Mouse (Mus musculus) midbrain, embryonic 11.5 days (tissue): ENCODE results near the gene Gstp2. TPM values are rescaled to one million over a fixed set of nuclear protein-coding genes. Genes with fewer than 3 reads are reported as not detected.

ENCODE experiments used
- ATAC-seq: fragments of 200-750 bp; cut with Nextera tagmentation; 2 replicates; pipeline ENCODE4 v1.8.0; 2017; ENCODE audit warnings: moderate TSS enrichment, moderate library complexity; ENCODE audit not compliant: low FRiP score
- DNase-seq: peaks from one replicate; pipeline ENCODE4 v3.0.0; 2015; ENCODE audit warnings: low spot score; ENCODE audit errors: missing footprints
- H3K27ac ChIP-seq: fragments of 300-500 bp; sonication (generic); 2 replicates; pipeline ENCODE4 v1.5.1; 2014; ENCODE audit warnings: low read depth, low read length
- H3K27me3 ChIP-seq: fragments of 300-500 bp; sonication (generic); 2 replicates; pipeline ENCODE4 v1.6.1; 2014; ENCODE audit warnings: mild to moderate bottlenecking, low read length, moderate library complexity, mixed read lengths; ENCODE audit not compliant: control insufficient read depth, insufficient read depth
- H3K36me3 ChIP-seq: fragments of 300-500 bp; sonication (generic); 2 replicates; pipeline ENCODE4 v1.6.1; 2014; ENCODE audit warnings: mild to moderate bottlenecking, low read length, moderate library complexity, mixed read lengths; ENCODE audit not compliant: control insufficient read depth, insufficient read depth
- H3K4me1 ChIP-seq: fragments of 300-500 bp; sonication (generic); 2 replicates; pipeline ENCODE4 v1.6.1; 2014; ENCODE audit warnings: low read length; ENCODE audit not compliant: control insufficient read depth, insufficient read depth
- H3K4me2 ChIP-seq: fragments of 300-500 bp; sonication (generic); 2 replicates; pipeline ENCODE4 v1.6.1; 2014; ENCODE audit warnings: mild to moderate bottlenecking, moderate library complexity
- H3K4me3 ChIP-seq: fragments of 300-500 bp; sonication (generic); 2 replicates; pipeline ENCODE4 v1.5.1; 2014; ENCODE audit warnings: low read depth, low read length
- H3K9ac ChIP-seq: fragments of 300-500 bp; sonication (generic); 2 replicates; pipeline ENCODE4 v1.6.1; 2014; ENCODE audit warnings: low read length
- H3K9me3 ChIP-seq: fragments of 300-500 bp; sonication (generic); 2 replicates; pipeline ENCODE4 v1.6.1; 2016; ENCODE audit warnings: low read length; ENCODE audit not compliant: control insufficient read depth
- WGBS: fragments of 180-500 bp; shearing (Covaris S2); extraction: QIAGEN DNeasy Blood & Tissue Kit; methylation state at CpG from one replicate; pipeline ENCODE4 v1.1.7; 2014; 5-methylcytosine and 5-hydroxymethylcytosine counted together
- polyA plus RNA-seq: library from polyadenylated mRNA; unstranded; fragments of >200 nt; fragmentation: Nextera tagmentation; extraction: Ambion mirVana; gene quantifications from 2 replicates; pipeline ENCODE4 v1.2.1, GENCODE M21; 2014

Gene Gstp2
- polyA plus RNA-seq, 1 experiment from 2014 or later, result 1.1 TPM

GRCm38 (mm10) chr19:4087090-4087489 lies 41.3 kb upstream of the Gstp2 start:
- DNase-seq, result no peak
- 85% methylated on average over 5 of the region's 5 CpGs for WGBS
- ATAC-seq, result no peak
- Histone ChIP-seq H3K9me3 (no peaks in the 10 kb centered on the region), H3K4me2 (no peak overlapping the region), H3K9ac (no peak overlapping the region), H3K27ac (no peak overlapping the region), H3K4me3 (no peak overlapping the region), H3K4me1 (no peaks in the 10 kb centered on the region), H3K36me3 (no peaks in the 10 kb centered on the region), H3K27me3 (no peaks in the 10 kb centered on the region)

- H3K9ac ChIP-seq, result no peak overlapping the region
- no peaks in the 10 kb centered on the region for H3K27me3 ChIP-seq
- no peak overlapping the region for H3K4me2 ChIP-seq
- no peaks in the 10 kb centered on the region for H3K36me3 ChIP-seq
- H3K9me3 ChIP-seq, result no peaks in the 10 kb centered on the region
- WGBS, result 93% methylated on average over 15 of the region's 15 CpGs
- no peaks in the 10 kb centered on the region for H3K4me1 ChIP-seq
- DNase-seq, result no peak
- H3K27ac ChIP-seq, result no peak overlapping the region
- no peak overlapping the region for H3K4me3 ChIP-seq
- ATAC-seq, result no peak
These were observed 40.3 kb upstream of the Gstp2 start for GRCm38 (mm10) chr19:4086156-4086555.

- H3K4me1 ChIP-seq, result no peaks in the 10 kb centered on the region
- no peak overlapping the region for H3K27ac ChIP-seq
- no peaks in the 10 kb centered on the region for H3K27me3 ChIP-seq
- ATAC-seq, result no peak
- DNase-seq, result no peak
- H3K36me3 ChIP-seq, result no peaks in the 10 kb centered on the region
- 86% methylated on average over 1 of the region's 1 CpGs for WGBS
- no peaks in the 10 kb centered on the region for H3K9me3 ChIP-seq
- H3K9ac ChIP-seq, result no peak overlapping the region
- H3K4me2 ChIP-seq, result no peak overlapping the region
- H3K4me3 ChIP-seq, result no peak overlapping the region
These were observed 39.2 kb upstream of the Gstp2 start for GRCm38 (mm10) chr19:4084984-4085383.

- Histone ChIP-seq H3K4me1 (no peaks in the 10 kb centered on the region), H3K4me3 (no peak overlapping the region), H3K9me3 (no peaks in the 10 kb centered on the region), H3K4me2 (no peak overlapping the region), H3K27me3 (no peaks in the 10 kb centered on the region), H3K9ac (no peak overlapping the region), H3K36me3 (no peaks in the 10 kb centered on the region), H3K27ac (no peak overlapping the region)
- WGBS, result 40% methylated on average over 8 of the region's 8 CpGs
- ATAC-seq (no peak), DNase-seq (no peak)
These were observed 38.0 kb upstream of the Gstp2 start for GRCm38 (mm10) chr19:4083826-4084225.

DNA sequence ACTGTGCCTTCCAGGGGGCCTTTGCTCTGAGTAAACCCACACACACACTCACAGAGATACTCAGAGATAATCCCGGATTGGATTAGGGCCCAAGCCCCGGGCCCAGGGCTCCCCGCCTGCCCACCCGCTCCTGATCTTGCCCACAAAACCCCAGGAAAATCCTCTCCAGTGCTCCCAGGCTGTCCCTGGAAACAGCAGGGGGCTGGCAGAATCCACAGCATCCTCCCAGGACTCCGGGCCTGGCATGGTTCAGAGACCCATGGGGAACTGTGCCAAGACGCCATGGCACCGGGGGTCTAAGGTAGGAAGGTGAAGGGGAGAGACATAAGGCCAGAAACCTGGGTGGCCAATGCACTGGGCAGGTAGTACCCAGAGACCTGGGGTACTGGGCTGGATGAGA lies 37.5 kb upstream of the Gstp2 start:
- 72% methylated on average over 7 of the region's 7 CpGs for WGBS
- H3K36me3 ChIP-seq, result no peaks in the 10 kb centered on the region
- no peak for DNase-seq

GRCm38 (mm10) chr19:4082219-4082965 lies 36.6 kb upstream of the Gstp2 start:
- Histone ChIP-seq H3K27ac (no peak overlapping the region), H3K4me3 (no peak overlapping the region), H3K27me3 (no peaks in the 10 kb centered on the region), H3K4me2 (no peak overlapping the region), H3K4me1 (no peaks in the 10 kb centered on the region), H3K9me3 (no peaks in the 10 kb centered on the region), H3K9ac (no peak overlapping the region), H3K36me3 (no peaks in the 10 kb centered on the region)
- DNase-seq (no peak), ATAC-seq (no peak)
- 85% methylated on average over 11 of the region's 11 CpGs for WGBS

More for the DNA sequence above, 37.5 kb upstream of the Gstp2 start:
- no peak overlapping the region for H3K27ac ChIP-seq
- H3K4me1 ChIP-seq, result no peaks in the 10 kb centered on the region
- no peak overlapping the region for H3K4me2 ChIP-seq
- H3K9me3 ChIP-seq, result no peaks in the 10 kb centered on the region
- H3K27me3 ChIP-seq, result no peaks in the 10 kb centered on the region
- no peak overlapping the region for H3K9ac ChIP-seq
- no peak for ATAC-seq
- no peak overlapping the region for H3K4me3 ChIP-seq

GRCm38 (mm10) chr19:4081394-4081793 lies 35.6 kb upstream of the Gstp2 start, which contains the start of gene Cabp2:
Cabp2 (plus strand) TSS chr19:4081578.
- H3K9ac ChIP-seq, result no peak within 1 kb of the TSS
- no peaks in the 10 kb centered on the region for H3K9me3 ChIP-seq
- H3K4me1 ChIP-seq, result no peaks in the 10 kb centered on the region
- ATAC-seq, result no peak
- no peak within 1 kb of the TSS for H3K4me3 ChIP-seq
- H3K4me2 ChIP-seq, result no peak within 1 kb of the TSS
- DNase-seq, result no peak
- 63% methylated on average over 3 of the region's 3 CpGs for WGBS
- H3K27me3 ChIP-seq, result no peaks in the 10 kb centered on the region
- no peak within 1 kb of the TSS for H3K27ac ChIP-seq
- no peaks in the 10 kb centered on the region for H3K36me3 ChIP-seq

- Histone ChIP-seq H3K4me2 (no peak overlapping the region), H3K4me1 (no peaks in the 10 kb centered on the region), H3K9me3 (no peaks in the 10 kb centered on the region), H3K4me3 (no peak overlapping the region), H3K36me3 (no peaks in the 10 kb centered on the region), H3K9ac (no peak overlapping the region), H3K27ac (no peak overlapping the region), H3K27me3 (no peaks in the 10 kb centered on the region)
- DNase-seq, result peak; percentile 72
- ATAC-seq, result no peak
- 68% methylated on average over 8 of the region's 8 CpGs for WGBS
These were observed 34.7 kb upstream of the Gstp2 start for GRCm38 (mm10) chr19:4080511-4081009.

- 82% methylated on average over 1 of the region's 1 CpGs for WGBS
- ATAC-seq (no peak), DNase-seq (no peak)
These were observed 33.8 kb upstream of the Gstp2 start for GRCm38 (mm10) chr19:4079594-4079993.

More at GRCm38 (mm10) chr19:4079594-4079993, 33.8 kb upstream of the Gstp2 start:
- Histone ChIP-seq H3K27me3 (no peaks in the 10 kb centered on the region), H3K4me3 (no peak overlapping the region), H3K36me3 (no peaks in the 10 kb centered on the region), H3K4me1 (no peaks in the 10 kb centered on the region), H3K9ac (no peak overlapping the region), H3K4me2 (no peak overlapping the region), H3K9me3 (no peaks in the 10 kb centered on the region), H3K27ac (no peak overlapping the region)
